Mouse (Mus musculus) T-helper 17 cell (primary cell): ENCODE data around the gene Fam131a.

Experiments
- in situ Hi-C, 2 experiments: fragments of 300-600 bp; cut with MboI, MseI; formaldehyde crosslinking; loops; 1 replicate in 1 of 2; 2 replicates in 1 of 2; pipeline ENCODE4 v1.15.1; 2025; ENCODE audit warnings: high pct_unique_total_duplicates in 2 of 2

The Fam131a gene

GRCm38 (mm10) chr16:20692241-20692965, 638 bp upstream of the Fam131a start:
- in situ Hi-C loops, result loop anchor here in 1 of 2 experiments (25.0 kb wide), 1 partner anchor 1545 kb away; no protein-coding TSS in a partner anchor

GRCm38 (mm10) chr16:20694781-20695180, 1.7 kb downstream of the Fam131a start:
- in situ Hi-C loops, result loop anchor here in 1 of 2 experiments (25.0 kb wide), 1 partner anchor 1543 kb away; no protein-coding TSS in a partner anchor

GRCm38 (mm10) chr16:20695622-20696323, 2.7 kb downstream of the Fam131a start:
- in situ Hi-C loops, result loop anchor here in 1 of 2 experiments (25.0 kb wide), 1 partner anchor 1542 kb away; no protein-coding TSS in a partner anchor

GRCm38 (mm10) chr16:20699266-20699665, 6.2 kb downstream of the Fam131a start:
- in situ Hi-C loops, result loop anchor here in 1 of 2 experiments (25.0 kb wide), 1 partner anchor 1538 kb away; no protein-coding TSS in a partner anchor

GRCm38 (mm10) chr16:20700036-20700435, 7.0 kb downstream of the Fam131a start:
- in situ Hi-C loops, result no loop called here

GRCm38 (mm10) chr16:20701316-20701715, 8.3 kb downstream of the Fam131a start:
- in situ Hi-C loops, result no loop called here

- in situ Hi-C loops, result no loop called here
Measured at GRCm38 (mm10) chr16:20701729-20702521, 8.9 kb downstream of the Fam131a start.

GRCm38 (mm10) chr16:20702522-20702893, 9.5 kb downstream of the Fam131a start:
- in situ Hi-C loops, result no loop called here

GRCm38 (mm10) chr16:20703071-20703470, 10.0 kb downstream of the Fam131a start:
- in situ Hi-C loops, result no loop called here

GRCm38 (mm10) chr16:20703699-20704400, 10.8 kb downstream of the Fam131a start:
- in situ Hi-C loops, result no loop called here

- in situ Hi-C loops, result no loop called here
Measured at GRCm38 (mm10) chr16:20705786-20706185, 12.7 kb downstream of the Fam131a start.

- in situ Hi-C loops, result no loop called here
Measured at GRCm38 (mm10) chr16:20706407-20707055, 13.5 kb downstream of the Fam131a start.

GRCm38 (mm10) chr16:20708220-20708938, 15.3 kb downstream of the Fam131a start:
- in situ Hi-C loops, result no loop called here

- in situ Hi-C loops, result no loop called here
Measured at GRCm38 (mm10) chr16:20708939-20709734, 16.1 kb downstream of the Fam131a start.

- in situ Hi-C loops, result no loop called here
Measured at GRCm38 (mm10) chr16:20710370-20710769, 17.3 kb downstream of the Fam131a start.

- in situ Hi-C loops, result no loop called here
Measured at GRCm38 (mm10) chr16:20710810-20711209, 17.8 kb downstream of the Fam131a start.

- in situ Hi-C loops, result no loop called here
Measured at GRCm38 (mm10) chr16:20712190-20712589, 19.1 kb downstream of the Fam131a start.

- in situ Hi-C loops, result no loop called here
Measured at GRCm38 (mm10) chr16:20712889-20713288, 19.8 kb downstream of the Fam131a start.
